Mouse (Mus musculus) midbrain, embryonic 12.5 days (tissue): ENCODE results near the gene Dsn1. TPM values are rescaled to one million over a fixed set of nuclear protein-coding genes. Genes with fewer than 3 reads are reported as not detected.
A peak's percentile ranks its signal among the peaks of the same experiment; 100 is the strongest.

ENCODE experiments used
- ATAC-seq: fragments of 200-750 bp; cut with Nextera tagmentation; 2 replicates; pipeline ENCODE4 v1.8.0; 2017; ENCODE audit warnings: low read depth, moderate TSS enrichment, moderate library complexity; ENCODE audit not compliant: low FRiP score
- H3K27ac ChIP-seq: fragments of 300-500 bp; sonication (generic); replicated peaks from 2 replicates; pipeline ENCODE4 v1.5.1; 2016; ENCODE audit warnings: mild to moderate bottlenecking
- H3K27me3 ChIP-seq: fragments of 300-500 bp; sonication (generic); 2 replicates; pipeline ENCODE4 v1.6.1; 2016; ENCODE audit warnings: mild to moderate bottlenecking
- H3K36me3 ChIP-seq: fragments of 300-500 bp; sonication (generic); 2 replicates; pipeline ENCODE4 v1.6.1; 2016
- H3K4me1 ChIP-seq: fragments of 300-500 bp; sonication (generic); 2 replicates; pipeline ENCODE4 v1.6.1; 2016
- H3K4me2 ChIP-seq: fragments of 300-500 bp; sonication (generic); replicated peaks from 2 replicates; pipeline ENCODE4 v1.6.1; 2016; ENCODE audit warnings: mild to moderate bottlenecking, moderate library complexity
- H3K4me3 ChIP-seq: fragments of 300-500 bp; sonication (generic); 2 replicates; pipeline ENCODE4 v1.5.1; 2016; ENCODE audit warnings: mild to moderate bottlenecking
- H3K9ac ChIP-seq: fragments of 300-500 bp; sonication (generic); replicated peaks from 2 replicates; pipeline ENCODE4 v1.6.1; 2016; ENCODE audit warnings: mild to moderate bottlenecking, moderate library complexity
- H3K9me3 ChIP-seq: fragments of 300-500 bp; sonication (generic); 2 replicates; pipeline ENCODE4 v1.6.1; 2016; ENCODE audit warnings: mild to moderate bottlenecking
- WGBS: fragments of 180-500 bp; shearing (Covaris S2); methylation state at CpG from one replicate; pipeline ENCODE4 v1.1.7; 2016; 5-methylcytosine and 5-hydroxymethylcytosine counted together
- polyA plus RNA-seq: library from polyadenylated mRNA; unstranded; fragments of >200 nt; fragmentation: Nextera tagmentation; extraction: Ambion mirVana; gene quantifications from 2 replicates; pipeline ENCODE4 v1.2.1, GENCODE M21; 2016

Dsn1 gene
- 44.5 and 45.0 TPM in 2 replicates for polyA plus RNA-seq

DNA sequence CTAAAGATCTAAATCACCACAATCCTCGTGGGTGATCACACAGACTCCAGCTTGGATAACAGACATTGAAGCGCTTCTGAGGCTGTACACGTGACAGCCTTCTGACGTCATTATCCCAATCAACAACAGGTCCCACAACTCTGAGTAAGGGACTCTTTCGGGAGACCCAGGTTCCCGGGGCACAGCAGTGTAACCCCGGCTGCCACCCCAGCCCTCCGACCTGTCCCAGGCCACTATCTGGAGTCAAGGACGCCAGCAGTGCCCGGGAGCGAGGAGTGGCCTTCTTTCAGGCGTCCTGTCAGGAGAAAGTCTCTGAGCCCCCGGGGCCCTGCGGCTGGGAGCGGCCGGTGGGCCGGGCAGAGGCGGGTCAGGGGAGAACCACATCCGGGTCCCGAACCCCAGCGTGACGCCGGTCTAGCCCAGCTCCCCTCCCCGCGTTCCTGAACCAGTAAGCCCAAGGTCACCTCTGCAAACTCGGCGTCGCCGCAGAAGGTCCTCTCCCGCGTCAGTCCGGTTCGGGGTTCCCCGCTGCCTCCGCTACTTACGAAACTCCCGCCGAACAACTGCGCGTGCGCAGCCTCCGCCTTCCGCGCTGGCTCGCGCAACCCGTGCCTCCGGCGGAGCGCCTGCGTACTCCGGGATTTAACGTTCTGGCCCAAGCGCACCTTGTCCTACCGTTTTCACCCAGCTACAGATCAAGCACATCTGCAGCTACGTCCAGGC, at the start of gene Dsn1:
Gene Dsn1 (minus strand): TSS at position 644 of the 723 bp plus-strand sequence.
- Histone ChIP-seq H3K27me3 (no peaks in the 10 kb centered on the region), H3K4me2 (peak within 1 kb of the TSS; percentile 92), H3K9ac (peak within 1 kb of the TSS; percentile 69), H3K9me3 (no peaks in the 10 kb centered on the region), H3K4me3 (peak within 1 kb of the TSS; percentile 73), H3K27ac (peak within 1 kb of the TSS; percentile 73), H3K4me1 (peaks cover 18% of the 10 kb centered on the region), H3K36me3 (peaks cover 8% of the 10 kb centered on the region; the same call in 1 of the 2 replicates)
- 0% methylated on average over 56 of the region's 56 CpGs for WGBS
- ATAC-seq: peak; percentile 83

DNA sequence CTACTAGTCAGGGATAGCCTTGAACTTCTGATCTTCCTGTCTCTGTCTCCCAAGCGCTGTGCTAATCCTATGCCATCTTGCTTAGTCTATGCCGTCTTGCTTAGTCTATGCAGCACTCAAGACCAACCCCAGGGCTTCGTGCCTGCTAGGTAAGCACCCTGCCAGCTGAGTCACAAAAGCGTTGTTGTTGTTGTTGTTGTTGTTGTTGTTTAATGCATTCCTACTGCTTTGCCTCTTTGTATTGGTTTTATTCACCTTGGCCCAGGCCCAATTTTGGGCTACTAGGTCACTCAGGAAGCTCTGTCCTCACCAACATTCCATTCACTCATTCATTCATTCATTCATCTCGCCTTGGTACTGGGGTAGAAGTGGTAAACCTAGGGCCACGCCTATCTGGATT, 48.8 kb upstream of the Dsn1 start:
- Histone ChIP-seq H3K9ac (no peak overlapping the region), H3K27ac (no peak overlapping the region), H3K4me3 (no peak overlapping the region), H3K9me3 (no peaks in the 10 kb centered on the region), H3K4me2 (no peak overlapping the region), H3K36me3 (peaks cover 68% of the 10 kb centered on the region), H3K4me1 (peaks cover 27% of the 10 kb centered on the region), H3K27me3 (no peaks in the 10 kb centered on the region)
- ATAC-seq: no peak
- 90% methylated on average over 6 of the region's 6 CpGs for WGBS

DNA sequence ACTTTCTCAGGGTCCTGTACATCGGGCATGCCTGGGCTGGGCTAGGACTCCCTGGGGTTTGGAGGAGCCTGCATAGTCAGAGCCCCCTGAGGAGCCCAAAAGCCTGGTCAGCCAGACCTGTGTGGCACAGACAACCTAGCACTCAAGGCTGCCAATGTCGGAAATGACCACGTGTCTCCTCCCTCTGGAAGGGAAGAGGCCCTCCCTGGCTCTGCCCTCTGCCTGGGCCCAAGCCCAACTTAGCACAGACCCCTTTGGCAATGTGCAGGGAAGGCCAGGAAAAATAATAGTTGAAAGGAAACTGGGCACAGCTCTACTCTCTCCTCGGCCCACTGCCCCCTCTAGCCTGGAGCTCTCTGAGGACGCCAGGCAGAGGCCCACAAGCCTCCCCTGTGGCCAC, 47.9 kb upstream of the Dsn1 start:
- WGBS: 83% methylated on average over 5 of the region's 5 CpGs
- no peak overlapping the region for H3K4me2 ChIP-seq
- no peak overlapping the region for H3K9ac ChIP-seq
- H3K27me3 ChIP-seq: no peaks in the 10 kb centered on the region
- no peaks in the 10 kb centered on the region for H3K9me3 ChIP-seq
- no peak overlapping the region for H3K4me3 ChIP-seq
- H3K36me3 ChIP-seq: peaks cover 65% of the 10 kb centered on the region
- no peak for ATAC-seq
- peaks cover 36% of the 10 kb centered on the region for H3K4me1 ChIP-seq
- H3K27ac ChIP-seq: no peak overlapping the region

- Histone ChIP-seq H3K4me1 (peaks cover 37% of the 10 kb centered on the region), H3K27ac (no peak overlapping the region), H3K9ac (no peak overlapping the region), H3K4me2 (no peak overlapping the region), H3K4me3 (no peak overlapping the region), H3K27me3 (no peaks in the 10 kb centered on the region), H3K36me3 (peaks cover 60% of the 10 kb centered on the region), H3K9me3 (no peaks in the 10 kb centered on the region)
- ATAC-seq: no peak
- 95% methylated on average over 8 of the region's 8 CpGs for WGBS
Observed at GRCm38 (mm10) chr2:157054297-157054696, 47.3 kb upstream of the Dsn1 start.

- no peaks in the 10 kb centered on the region for H3K9me3 ChIP-seq
- ATAC-seq: no peak
- no peaks in the 10 kb centered on the region for H3K27me3 ChIP-seq
- WGBS: 70% methylated on average over 4 of the region's 4 CpGs
- no peak overlapping the region for H3K4me2 ChIP-seq
- H3K27ac ChIP-seq: no peak overlapping the region
- H3K36me3 ChIP-seq: peaks cover 62% of the 10 kb centered on the region
- no peak overlapping the region for H3K4me3 ChIP-seq
- peaks cover 36% of the 10 kb centered on the region for H3K4me1 ChIP-seq
- H3K9ac ChIP-seq: no peak overlapping the region
Observed at GRCm38 (mm10) chr2:157053787-157054186, 46.8 kb upstream of the Dsn1 start.

GRCm38 (mm10) chr2:157053124-157053523, 46.2 kb upstream of the Dsn1 start:
- Histone ChIP-seq H3K4me3 (no peak overlapping the region), H3K27me3 (no peaks in the 10 kb centered on the region), H3K9ac (no peak overlapping the region), H3K36me3 (peaks cover 63% of the 10 kb centered on the region), H3K4me1 (peaks cover 34% of the 10 kb centered on the region), H3K4me2 (no peak overlapping the region), H3K9me3 (no peaks in the 10 kb centered on the region), H3K27ac (no peak overlapping the region)
- 96% methylated on average over 5 of the region's 5 CpGs for WGBS
- ATAC-seq: no peak

GRCm38 (mm10) chr2:157052448-157052847, 45.5 kb upstream of the Dsn1 start:
- no peak overlapping the region for H3K4me2 ChIP-seq
- no peaks in the 10 kb centered on the region for H3K27me3 ChIP-seq
- whole genome bisulfite sequencing: 81% methylated on average over 8 of the region's 8 CpGs
- H3K9ac ChIP-seq: no peak overlapping the region
- H3K4me3 ChIP-seq: no peak overlapping the region
- H3K9me3 ChIP-seq: no peaks in the 10 kb centered on the region
- no peak for ATAC-seq
- H3K27ac ChIP-seq: no peak overlapping the region
- peaks cover 60% of the 10 kb centered on the region for H3K36me3 ChIP-seq
- peaks cover 28% of the 10 kb centered on the region for H3K4me1 ChIP-seq

DNA sequence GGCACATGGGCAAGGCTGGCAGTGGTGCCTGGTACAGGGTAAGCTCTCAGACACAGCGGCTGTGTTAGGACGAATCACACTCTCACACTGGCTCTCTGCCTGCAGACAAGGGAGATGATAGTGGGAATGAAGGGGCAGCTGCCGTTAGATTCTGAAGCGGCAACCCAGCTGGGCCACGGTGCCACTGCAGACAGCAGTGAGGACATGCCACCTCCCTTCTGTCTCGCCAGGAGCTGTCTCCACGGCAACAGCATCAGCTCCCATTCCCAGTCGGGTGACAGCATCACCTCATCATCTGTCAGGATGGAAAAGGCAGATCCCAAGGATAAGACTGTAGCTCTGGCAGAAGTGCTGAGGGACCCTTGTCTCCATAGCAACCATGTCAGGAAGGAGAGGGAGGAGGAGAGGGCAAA, 42.9 kb upstream of the Dsn1 start:
- H3K27ac ChIP-seq: peak overlapping the region; percentile 88
- no peaks in the 10 kb centered on the region for H3K9me3 ChIP-seq
- H3K4me2 ChIP-seq: peak overlapping the region; percentile 29
- peaks cover 63% of the 10 kb centered on the region for H3K36me3 ChIP-seq
- WGBS: 50% methylated on average over 8 of the region's 8 CpGs
- peaks cover 28% of the 10 kb centered on the region for H3K4me1 ChIP-seq
- H3K4me3 ChIP-seq: no peak overlapping the region
- ATAC-seq: peak; percentile 82
- H3K9ac ChIP-seq: no peak overlapping the region
- H3K27me3 ChIP-seq: no peaks in the 10 kb centered on the region

- peaks cover 62% of the 10 kb centered on the region for H3K36me3 ChIP-seq
- H3K4me3 ChIP-seq: no peak overlapping the region
- H3K27me3 ChIP-seq: no peaks in the 10 kb centered on the region
- peak overlapping the region; percentile 88 for H3K27ac ChIP-seq
- H3K9ac ChIP-seq: no peak overlapping the region; the same call in 1 of the 2 replicates
- H3K4me2 ChIP-seq: no peak overlapping the region
- WGBS: 96% methylated on average over 13 of the region's 13 CpGs
- H3K4me1 ChIP-seq: peaks cover 28% of the 10 kb centered on the region
- H3K9me3 ChIP-seq: no peaks in the 10 kb centered on the region
- ATAC-seq: no peak
Observed at GRCm38 (mm10) chr2:157048395-157049181, 41.6 kb upstream of the Dsn1 start.

GRCm38 (mm10) chr2:157046956-157047355, 40.0 kb upstream of the Dsn1 start:
- Histone ChIP-seq H3K4me2 (no peak overlapping the region), H3K4me1 (peaks cover 28% of the 10 kb centered on the region), H3K9ac (no peak overlapping the region), H3K36me3 (peaks cover 47% of the 10 kb centered on the region), H3K27ac (no peak overlapping the region), H3K9me3 (no peaks in the 10 kb centered on the region), H3K27me3 (no peaks in the 10 kb centered on the region), H3K4me3 (no peak overlapping the region)
- ATAC-seq: no peak
- 92% methylated on average over 5 of the region's 5 CpGs for WGBS

DNA sequence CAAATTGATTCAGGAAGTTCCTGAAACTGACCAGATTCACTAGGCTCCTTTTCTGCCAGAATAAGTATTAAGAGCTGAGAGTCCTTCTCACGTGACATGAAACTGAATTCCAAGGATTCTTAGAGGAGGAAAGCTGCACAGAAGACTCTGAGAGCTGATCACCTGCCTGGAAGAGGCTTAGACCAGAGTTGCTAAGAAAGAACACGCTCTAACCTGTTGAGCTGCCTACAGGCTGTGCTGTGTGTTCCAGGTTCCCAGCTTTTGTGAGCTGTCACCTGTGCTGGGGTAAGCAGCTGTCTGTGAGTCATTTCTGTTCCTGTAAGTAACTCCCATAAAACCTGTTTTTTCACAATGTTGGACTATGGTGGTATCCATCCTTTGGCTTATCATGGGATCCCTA, 39.0 kb upstream of the Dsn1 start:
- WGBS: 94% methylated on average over 2 of the region's 2 CpGs
- H3K9ac ChIP-seq: no peak overlapping the region
- ATAC-seq: no peak
- no peak overlapping the region for H3K27ac ChIP-seq
- no peaks in the 10 kb centered on the region for H3K9me3 ChIP-seq
- H3K27me3 ChIP-seq: no peaks in the 10 kb centered on the region
- H3K4me1 ChIP-seq: peaks cover 25% of the 10 kb centered on the region
- H3K36me3 ChIP-seq: peaks cover 49% of the 10 kb centered on the region
- no peak overlapping the region for H3K4me2 ChIP-seq
- H3K4me3 ChIP-seq: no peak overlapping the region

- Histone ChIP-seq H3K4me3 (no peak overlapping the region), H3K4me1 (peaks cover 6% of the 10 kb centered on the region; the same call in 1 of the 2 replicates), H3K9me3 (no peaks in the 10 kb centered on the region), H3K36me3 (peaks cover 65% of the 10 kb centered on the region), H3K9ac (no peak overlapping the region), H3K4me2 (no peak overlapping the region), H3K27ac (no peak overlapping the region), H3K27me3 (no peaks in the 10 kb centered on the region)
- no peak for ATAC-seq
Observed at GRCm38 (mm10) chr2:157043987-157044386, 37.0 kb upstream of the Dsn1 start.
